ENCODE assay signal across 19 mouse cellular contexts in the genomic region with DNA sequence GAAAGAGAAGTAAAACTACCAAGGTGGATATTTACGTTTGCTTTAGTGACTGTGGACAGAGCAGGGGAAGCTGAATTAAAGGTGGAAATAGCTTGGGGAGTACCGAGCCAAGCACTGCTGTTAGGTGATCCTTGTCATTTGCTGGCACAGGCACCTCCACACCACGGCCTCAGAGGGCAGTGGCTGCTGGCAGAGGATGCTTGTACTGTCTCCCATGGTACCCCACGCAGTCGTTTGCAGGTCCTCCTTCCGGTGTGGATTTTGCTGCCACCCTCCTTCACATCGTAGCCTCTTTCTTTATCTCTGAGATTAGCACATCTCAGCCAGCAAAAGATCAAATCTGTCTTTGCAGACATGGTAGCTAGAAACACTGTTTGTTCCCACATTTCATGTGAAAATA. TPM values are rescaled to one million over a fixed set of nuclear protein-coding genes. Genes with fewer than 3 reads are reported as not detected.
DNase-seq lines count a peak whose midpoint lies in the region; ATAC-seq and TF ChIP-seq lines count a peak whose summit lies in the region.
"Had no signal": no experiment of that assay in that cellular context is flagged by ENCODE, and none has a peak within 500 bp of the region (broad histone marks: within the 10 kb centered on the region; RNA-seq: fewer than 3 reads in every experiment).

No protein-coding gene starts in this region.

- no peak overlapping the region for H3K9ac ChIP-seq in liver, adult 2 months (ENCODE audit: low read depth, low read length)
- H3K9ac ChIP-seq in intestine, embryonic 14.5 days (ENCODE audit: low read length): no peak overlapping the region
- H3K9ac ChIP-seq in liver, embryonic 12.5 days: no peak overlapping the region
- H3K9ac ChIP-seq in stomach, embryonic 15.5 days: no peak overlapping the region
- H3K9ac ChIP-seq in forebrain, embryonic 14.5 days (ENCODE audit: low read length): no peak overlapping the region
- H3K9ac ChIP-seq: hindbrain, embryonic 12.5 days had no signal

- WGBS in liver, adult 2 months: 38% methylated on average over 7 of the region's 7 CpGs
- 63% methylated on average over 7 of the region's 7 CpGs for WGBS in intestine, embryonic 14.5 days
- WGBS in liver, embryonic 12.5 days (ENCODE audit: insufficient replicate concordance): 43% methylated on average over 7 of the region's 7 CpGs
- WGBS in stomach, embryonic 15.5 days: 63% methylated on average over 7 of the region's 7 CpGs
- 77% methylated on average over 7 of the region's 7 CpGs for WGBS in forebrain, embryonic 14.5 days

- H3K27ac ChIP-seq in liver, adult 2 months (replicated peaks; ENCODE audit: insufficient read depth, low read depth, low read length): no peak overlapping the region
- no peak overlapping the region for H3K27ac ChIP-seq in intestine, embryonic 14.5 days (ENCODE audit: low read depth)
- no peak overlapping the region for H3K27ac ChIP-seq in liver, embryonic 12.5 days
- H3K27ac ChIP-seq in stomach, embryonic 15.5 days: no peak overlapping the region
- H3K27ac ChIP-seq in forebrain, embryonic 14.5 days (ENCODE audit: low read depth, low read length): no peak overlapping the region
- H3K27ac ChIP-seq: hindbrain, embryonic 12.5 days had no signal

- H3K4me3 ChIP-seq in liver, adult 2 months (ENCODE audit: insufficient read depth, low read depth, low read length): peak overlapping the region; percentile 9; the same call in 1 of the 2 replicates
- no peak overlapping the region for H3K4me3 ChIP-seq in intestine, embryonic 14.5 days (ENCODE audit: low read depth, low read length)
- peak overlapping the region; percentile 34 for H3K4me3 ChIP-seq in liver, embryonic 12.5 days
- H3K4me3 ChIP-seq in stomach, embryonic 15.5 days (replicated peaks): no peak overlapping the region
- H3K4me3 ChIP-seq in forebrain, embryonic 14.5 days (ENCODE audit: low read depth, low read length): no peak overlapping the region
- H3K4me3 ChIP-seq: hindbrain, embryonic 12.5 days had no signal

- no peaks in the 10 kb centered on the region for H3K27me3 ChIP-seq in liver, adult 2 months (ENCODE audit: control insufficient read depth, insufficient read depth, low read length)
- H3K27me3 ChIP-seq in intestine, embryonic 14.5 days (replicated peaks; ENCODE audit: control insufficient read depth, insufficient read depth, low read length): no peaks in the 10 kb centered on the region
- H3K27me3 ChIP-seq in liver, embryonic 12.5 days (replicated peaks): no peaks in the 10 kb centered on the region
- no peaks in the 10 kb centered on the region for H3K27me3 ChIP-seq in stomach, embryonic 15.5 days (replicated peaks)
- no peaks in the 10 kb centered on the region for H3K27me3 ChIP-seq in forebrain, embryonic 14.5 days (replicated peaks; ENCODE audit: control insufficient read depth, insufficient read depth, low read length)
- H3K27me3 ChIP-seq: CH12.LX; hindbrain, embryonic 12.5 days had no signal

- peaks cover 2% of the 10 kb centered on the region; the same call in 1 of the 2 replicates for H3K4me1 ChIP-seq in liver, adult 2 months (ENCODE audit: control insufficient read depth, insufficient read depth, low read length)
- H3K4me1 ChIP-seq in intestine, embryonic 14.5 days (replicated peaks; ENCODE audit: control insufficient read depth, insufficient read depth, low read length): no peaks in the 10 kb centered on the region
- H3K4me1 ChIP-seq in liver, embryonic 12.5 days: peaks cover 38% of the 10 kb centered on the region
- H3K4me1 ChIP-seq in stomach, embryonic 15.5 days: no peaks in the 10 kb centered on the region
- no peaks in the 10 kb centered on the region for H3K4me1 ChIP-seq in forebrain, embryonic 14.5 days (ENCODE audit: control insufficient read depth, insufficient read depth, low read length)
- H3K4me1 ChIP-seq: hindbrain, embryonic 12.5 days had no signal

- no peak for ATAC-seq in intestine, embryonic 14.5 days (replicated peaks; ENCODE audit: low FRiP score, low TSS enrichment, low read depth)
- ATAC-seq in liver, embryonic 12.5 days: no peak
- 0 out of 2 replicates have a peak, but pooled peaks have one; percentile 22 for ATAC-seq in stomach, embryonic 15.5 days (ENCODE audit: insufficient read depth, low FRiP score, low read depth)
- no peak for ATAC-seq in forebrain, embryonic 14.5 days
- ATAC-seq in frontal cortex, adult (ENCODE audit: low TSS enrichment): no peak
- ATAC-seq: forebrain, embryonic 16.5 days; Patski had no signal

- TF ChIP-seq POLR2A in liver, adult 2 months (IDR thresholded peaks at IDR 0.05; ENCODE audit: extremely low read depth, insufficient read depth, low read length): no peak

- peak overlapping the region; percentile 7 for H3K4me2 ChIP-seq in intestine, embryonic 14.5 days (ENCODE audit: low read length)
- H3K4me2 ChIP-seq in liver, embryonic 12.5 days: peak overlapping the region; percentile 50
- H3K4me2 ChIP-seq in stomach, embryonic 15.5 days: peak overlapping the region; percentile 34; the same call in 1 of the 2 replicates
- H3K4me2 ChIP-seq in forebrain, embryonic 14.5 days (ENCODE audit: low read length): no peak overlapping the region
- H3K4me2 ChIP-seq: hindbrain, embryonic 12.5 days had no signal

- DNase-seq in liver, adult 2 months (ENCODE audit: extremely low read depth, low read depth, low spot score): no peak
- DNase-seq in liver: no peak
- DNase-seq in intestine, embryonic 14.5 days (ENCODE audit: low spot score): no peak
- DNase-seq in forebrain, embryonic 14.5 days (ENCODE audit: low spot score): no peak
- DNase-seq: cerebellum, adult 9-11 months; gastrocnemius, postnatal 14 days; kidney, adult 18-20 months; kidney, postnatal 25 days; layer of hippocampus, postnatal 36 days; retina, postnatal 1 day; spleen, adult 18-20 months; thymus, adult 18-20 months had no signal

- no peaks in the 10 kb centered on the region for H3K9me3 ChIP-seq in intestine, embryonic 14.5 days (ENCODE audit: control insufficient read depth, low read length)
- no peaks in the 10 kb centered on the region for H3K9me3 ChIP-seq in liver, embryonic 12.5 days (replicated peaks)
- no peaks in the 10 kb centered on the region for H3K9me3 ChIP-seq in stomach, embryonic 15.5 days
- H3K9me3 ChIP-seq in forebrain, embryonic 14.5 days (replicated peaks; ENCODE audit: control insufficient read depth, low read length): no peaks in the 10 kb centered on the region
- H3K9me3 ChIP-seq: hindbrain, embryonic 12.5 days had no signal

- no peaks in the 10 kb centered on the region for H3K79me2 ChIP-seq in liver, adult 2 months (ENCODE audit: control insufficient read depth, insufficient read depth, low read length)

- H3K36me3 ChIP-seq in liver, adult 2 months (ENCODE audit: control insufficient read depth, insufficient read depth, low read length): no peaks in the 10 kb centered on the region
- no peaks in the 10 kb centered on the region for H3K36me3 ChIP-seq in intestine, embryonic 14.5 days (ENCODE audit: control insufficient read depth, insufficient read depth, low read length)
- H3K36me3 ChIP-seq in liver, embryonic 12.5 days: no peaks in the 10 kb centered on the region
- no peaks in the 10 kb centered on the region for H3K36me3 ChIP-seq in stomach, embryonic 15.5 days
- no peaks in the 10 kb centered on the region for H3K36me3 ChIP-seq in forebrain, embryonic 14.5 days (ENCODE audit: control insufficient read depth, insufficient read depth, low read length)
- H3K36me3 ChIP-seq: hindbrain, embryonic 12.5 days had no signal

- no peak for TF ChIP-seq CTCF in liver, adult 2 months (IDR thresholded peaks at IDR 0.05; ENCODE audit: low read depth, low read length)

RNA-seq across cellular contexts. Expression of gene Gnb4, which starts 42.0 kb away (rescaled TPM):
- total RNA-seq in liver, adult 2 months (2014; rRNA removed): 1.9 TPM in 2 replicates
- 2.2 and 2.3 TPM in 2 replicates for polyA plus RNA-seq in liver, adult 2 months (2012; rRNA removed)
- 53.0 and 64.2 TPM in 2 replicates for polyA plus RNA-seq in intestine, embryonic 14.5 days (2014; fragmentation: Nextera tagmentation; extraction: Ambion mirVana)
- polyA plus RNA-seq in liver, embryonic 12.5 days (2016; fragmentation: Nextera tagmentation; extraction: Ambion mirVana): 12.4 and 14.4 TPM in 2 replicates
- polyA plus RNA-seq in stomach, embryonic 15.5 days (2015; fragmentation: Nextera tagmentation; extraction: Ambion mirVana): 62.3 and 69.6 TPM in 2 replicates
- 73.0 and 81.5 TPM in 2 replicates for polyA plus RNA-seq in forebrain, embryonic 14.5 days (2014; fragmentation: Nextera tagmentation; extraction: Ambion mirVana)

RNA-seq across cellular contexts. Expression of gene Actl6a, which starts 47.7 kb away (rescaled TPM):
- total RNA-seq in liver, adult 2 months (2014; rRNA removed): 16.3 and 17.1 TPM in 2 replicates
- polyA plus RNA-seq in liver, adult 2 months (2012; rRNA removed): 8.9 and 10.6 TPM in 2 replicates
- 159 and 182 TPM in 2 replicates for polyA plus RNA-seq in intestine, embryonic 14.5 days (2014; fragmentation: Nextera tagmentation; extraction: Ambion mirVana)
- 127 and 132 TPM in 2 replicates for polyA plus RNA-seq in liver, embryonic 12.5 days (2016; fragmentation: Nextera tagmentation; extraction: Ambion mirVana)
- polyA plus RNA-seq in stomach, embryonic 15.5 days (2015; fragmentation: Nextera tagmentation; extraction: Ambion mirVana): 126 and 134 TPM in 2 replicates
- 130 and 153 TPM in 2 replicates for polyA plus RNA-seq in forebrain, embryonic 14.5 days (2014; fragmentation: Nextera tagmentation; extraction: Ambion mirVana)

Comparison
In these comparisons a context has a peak if more than half of its experiments do, and no peak if none do; other contexts are left out.
1. RNA of gene Actl6a, which starts 47.7 kb away (polyA plus RNA-seq): 159 to 182 TPM in intestine, embryonic 14.5 days, 130 to 153 TPM in forebrain, embryonic 14.5 days, 127 to 132 TPM in liver, embryonic 12.5 days and 126 to 134 TPM in stomach, embryonic 15.5 days; 8.9 to 10.6 TPM in liver, adult 2 months; every median in the first group is over 10 times any median in the second.
2. H3K4me3 ChIP-seq: peak in liver, adult 2 months (single experiment) and liver, embryonic 12.5 days (single experiment); none in intestine, embryonic 14.5 days (single experiment), stomach, embryonic 15.5 days (single experiment) and forebrain, embryonic 14.5 days (single experiment).